Mouse (Mus musculus) stomach, embryonic 16.5 days (tissue): ENCODE measurements around the gene Gm28308. TPM values are rescaled to one million over a fixed set of nuclear protein-coding genes. Genes with fewer than 3 reads are reported as not detected.

Experiments used
- ATAC-seq: fragments of 200-750 bp; cut with Nextera tagmentation; 2 replicates; pipeline ENCODE4 v1.8.0; 2017; ENCODE audit warnings: moderate number of reproducible peaks, moderate TSS enrichment; ENCODE audit not compliant: insufficient read depth, low FRiP score
- H3K27ac ChIP-seq: fragments of 300-500 bp; sonication (generic); 2 replicates; pipeline ENCODE4 v1.5.1; 2014; ENCODE audit warnings: low read length
- H3K27me3 ChIP-seq: fragments of 300-500 bp; sonication (generic); 2 replicates; pipeline ENCODE4 v1.6.1; 2014; ENCODE audit warnings: low read length, control low read depth, mixed read lengths; ENCODE audit not compliant: control insufficient read depth, insufficient read depth
- H3K36me3 ChIP-seq: fragments of 300-500 bp; sonication (generic); 2 replicates; pipeline ENCODE4 v1.6.1; 2014; ENCODE audit warnings: low read length; ENCODE audit not compliant: control insufficient read depth, insufficient read depth
- H3K4me1 ChIP-seq: fragments of 300-500 bp; sonication (generic); 2 replicates; pipeline ENCODE4 v1.6.1; 2014; ENCODE audit warnings: low read length, control low read depth, mixed read lengths; ENCODE audit not compliant: control insufficient read depth, insufficient read depth
- H3K4me2 ChIP-seq: fragments of 300-500 bp; sonication (generic); 2 replicates; pipeline ENCODE4 v1.6.1; 2014; ENCODE audit warnings: low read depth, low read length, mixed read lengths
- H3K4me3 ChIP-seq: fragments of 300-500 bp; sonication (generic); replicated peaks from 2 replicates; pipeline ENCODE4 v1.5.1; 2014; ENCODE audit warnings: mild to moderate bottlenecking, low read length
- H3K9ac ChIP-seq: fragments of 300-500 bp; sonication (generic); 2 replicates; pipeline ENCODE4 v1.6.1; 2014; ENCODE audit warnings: low read length
- H3K9me3 ChIP-seq: fragments of 300-500 bp; sonication (generic); replicated peaks from 2 replicates; pipeline ENCODE4 v1.6.1; 2016; ENCODE audit warnings: low read length, control low read depth; ENCODE audit not compliant: control insufficient read depth
- WGBS: fragments of 180-500 bp; shearing (Covaris S2); extraction: QIAGEN DNeasy Blood & Tissue Kit; methylation state at CpG from one replicate; pipeline ENCODE4 v1.1.7; 2014; 5-methylcytosine and 5-hydroxymethylcytosine counted together
- microRNA counts: library from miRNA; unstranded; fragments of <30 nt; microRNA quantifications from one replicate; lab custom pipeline; 2016
- microRNA-seq: library from miRNA; unstranded; fragments of <30 nt; microRNA quantifications from one replicate; pipeline ENCODE4, GENCODE M21; 2016
- polyA plus RNA-seq: library from polyadenylated mRNA; unstranded; fragments of >200 nt; fragmentation: Nextera tagmentation; extraction: Ambion mirVana; gene quantifications from 2 replicates; pipeline ENCODE4 v1.2.1, GENCODE M21; 2015

Gene Gm28308
- polyA plus RNA-seq, 1 experiment from 2014 or later = not detected

DNA sequence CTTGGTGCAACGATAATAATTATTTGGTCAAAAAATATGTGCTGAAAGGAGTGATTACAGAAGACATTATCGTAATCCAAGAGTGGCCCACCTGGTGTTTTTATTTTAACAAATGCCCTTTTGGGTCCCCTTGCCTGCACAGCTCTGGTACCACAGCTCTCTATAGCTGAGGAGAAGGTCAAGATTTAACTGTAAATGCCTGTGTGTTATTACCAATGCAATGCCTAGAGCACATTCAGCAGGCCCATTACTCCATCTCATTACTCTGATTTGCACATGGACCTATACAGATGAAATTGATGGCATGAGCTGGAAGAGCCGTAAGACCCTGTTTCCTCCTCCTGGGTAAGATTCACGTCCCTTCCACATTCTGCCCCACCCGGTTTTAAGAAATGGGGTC, 74.0 kb downstream of the Gm28308 start:
- no peak for ATAC-seq
- no peak overlapping the region for H3K27ac ChIP-seq
- no peaks in the 10 kb centered on the region for H3K36me3 ChIP-seq
- WGBS = 79% methylated on average over 5 of the region's 5 CpGs
- H3K4me1 ChIP-seq = 0 out of 2 replicates have a peak, but pooled peaks cover 6% of the 10 kb centered on the region
- H3K9ac ChIP-seq = no peak overlapping the region
- no peak overlapping the region for H3K4me2 ChIP-seq
- no peaks in the 10 kb centered on the region for H3K9me3 ChIP-seq
- no peaks in the 10 kb centered on the region for H3K27me3 ChIP-seq
- H3K4me3 ChIP-seq = no peak overlapping the region

DNA sequence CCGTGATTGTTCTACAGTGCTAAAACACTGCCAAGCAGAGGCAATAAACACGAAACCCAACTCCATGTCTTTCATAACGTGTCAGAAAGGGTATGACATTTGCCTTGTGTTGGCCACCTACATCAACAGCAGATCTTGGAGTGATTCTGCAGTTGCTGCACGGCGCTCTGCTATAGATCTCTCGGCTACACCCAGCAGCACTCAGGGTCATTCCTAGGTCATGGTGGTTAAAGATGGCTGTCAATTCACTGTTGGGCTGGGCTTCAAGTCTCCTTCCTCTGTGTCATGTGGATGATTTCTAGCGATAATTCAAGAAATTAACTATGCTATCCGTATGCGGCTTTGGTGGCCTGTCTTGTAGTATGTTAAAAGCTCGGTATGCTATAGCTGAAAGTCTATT, 74.6 kb downstream of the Gm28308 start:
- H3K36me3 ChIP-seq = no peaks in the 10 kb centered on the region
- H3K27me3 ChIP-seq = no peaks in the 10 kb centered on the region
- ATAC-seq = no peak
- H3K4me3 ChIP-seq = no peak overlapping the region
- 52% methylated on average over 10 of the region's 10 CpGs for WGBS
- H3K9me3 ChIP-seq = no peaks in the 10 kb centered on the region
- no peak overlapping the region for H3K27ac ChIP-seq
- H3K4me1 ChIP-seq = 0 out of 2 replicates have a peak, but pooled peaks cover 6% of the 10 kb centered on the region
- no peak overlapping the region for H3K4me2 ChIP-seq
- H3K9ac ChIP-seq = no peak overlapping the region

- WGBS = 62% methylated on average over 9 of the region's 9 CpGs
- no peaks in the 10 kb centered on the region for H3K36me3 ChIP-seq
- H3K4me1 ChIP-seq = 0 out of 2 replicates have a peak, but pooled peaks cover 6% of the 10 kb centered on the region
- H3K27me3 ChIP-seq = no peaks in the 10 kb centered on the region
- ATAC-seq = no peak
- no peak overlapping the region for H3K4me3 ChIP-seq
- no peak overlapping the region for H3K27ac ChIP-seq
- H3K9me3 ChIP-seq = no peaks in the 10 kb centered on the region
- no peak overlapping the region for H3K9ac ChIP-seq
- H3K4me2 ChIP-seq = no peak overlapping the region
These were observed 75.2 kb downstream of the Gm28308 start for GRCm38 (mm10) chr6:52137841-52138535.

GRCm38 (mm10) chr6:52123673-52124072, 89.5 kb downstream of the Gm28308 start:
- H3K27me3 ChIP-seq = no peaks in the 10 kb centered on the region
- no peaks in the 10 kb centered on the region for H3K4me1 ChIP-seq
- H3K27ac ChIP-seq = no peak overlapping the region
- H3K9ac ChIP-seq = no peak overlapping the region
- H3K4me3 ChIP-seq = no peak overlapping the region
- peaks cover 6% of the 10 kb centered on the region for H3K9me3 ChIP-seq
- no peak for ATAC-seq
- H3K36me3 ChIP-seq = no peaks in the 10 kb centered on the region
- H3K4me2 ChIP-seq = no peak overlapping the region
- WGBS = 72% methylated on average over 4 of the region's 4 CpGs

- ATAC-seq = no peak
- H3K9me3 ChIP-seq = no peaks in the 10 kb centered on the region
- no peak overlapping the region for H3K4me2 ChIP-seq
- no peaks in the 10 kb centered on the region for H3K36me3 ChIP-seq
- H3K27me3 ChIP-seq = no peaks in the 10 kb centered on the region
- H3K4me3 ChIP-seq = no peak overlapping the region
- H3K4me1 ChIP-seq = 0 out of 2 replicates have a peak, but pooled peaks cover 2% of the 10 kb centered on the region
- WGBS = 53% methylated on average over 3 of the region's 3 CpGs
- H3K9ac ChIP-seq = no peak overlapping the region
- no peak overlapping the region for H3K27ac ChIP-seq
These were observed 92.0 kb downstream of the Gm28308 start for GRCm38 (mm10) chr6:52121173-52121572.

DNA sequence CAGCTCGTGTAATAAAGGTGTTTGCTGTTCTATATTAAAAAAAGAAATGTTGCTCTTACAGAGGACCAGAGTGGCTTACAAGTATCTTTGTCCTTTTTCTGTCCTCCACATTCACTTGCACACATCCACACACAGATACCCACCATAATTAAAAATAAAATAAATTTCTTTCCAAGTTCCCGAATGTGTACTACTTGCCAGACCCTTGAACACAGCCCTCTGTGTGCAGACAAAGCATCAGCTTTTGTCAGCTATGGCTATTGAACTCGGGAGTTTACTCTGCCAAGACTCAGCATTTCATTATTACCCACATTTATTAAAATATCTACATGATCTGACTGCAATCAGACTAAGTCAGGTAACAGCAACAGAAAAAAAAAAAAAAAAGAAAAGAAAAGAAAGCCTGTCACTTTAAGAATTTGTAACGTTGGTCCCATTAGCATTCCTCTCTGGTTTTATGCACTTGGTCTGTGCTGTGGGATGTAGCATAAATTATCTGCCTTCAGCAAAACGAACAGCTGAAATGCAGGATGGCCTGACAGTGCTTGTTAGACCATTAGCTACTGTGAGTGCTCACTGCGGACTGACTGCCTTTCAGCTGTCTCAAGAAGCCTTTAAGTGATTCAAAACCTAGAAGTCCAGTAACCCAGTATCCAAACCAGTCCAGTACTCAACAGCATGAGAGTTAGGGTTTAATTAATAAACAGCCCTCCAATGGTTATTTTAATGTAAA, 94.1 kb downstream of the Gm28308 start:
- Histone ChIP-seq H3K9me3 (no peaks in the 10 kb centered on the region), H3K27ac (no peak overlapping the region)

GRCm38 (mm10) chr6:52115899-52116298, 97.2 kb downstream of the Gm28308 start:
- H3K4me2 ChIP-seq = no peak overlapping the region
- 24% methylated on average over 5 of the region's 5 CpGs for WGBS
- H3K36me3 ChIP-seq = no peaks in the 10 kb centered on the region
- no peak overlapping the region for H3K4me3 ChIP-seq
- H3K9me3 ChIP-seq = no peaks in the 10 kb centered on the region
- ATAC-seq = no peak
- no peak overlapping the region for H3K9ac ChIP-seq
- H3K27ac ChIP-seq = no peak overlapping the region
- peaks cover 2% of the 10 kb centered on the region; the same call in 1 of the 2 replicates for H3K4me1 ChIP-seq
- no peaks in the 10 kb centered on the region for H3K27me3 ChIP-seq

More for the DNA sequence above, 94.1 kb downstream of the Gm28308 start:
- no peak overlapping the region for H3K4me3 ChIP-seq
- H3K27me3 ChIP-seq = no peaks in the 10 kb centered on the region
- peaks cover 2% of the 10 kb centered on the region; the same call in 1 of the 2 replicates for H3K4me1 ChIP-seq
- ATAC-seq = no peak
- WGBS = 25% methylated on average over 6 of the region's 6 CpGs
- no peak overlapping the region for H3K4me2 ChIP-seq
- no peak overlapping the region for H3K9ac ChIP-seq
- no peaks in the 10 kb centered on the region for H3K36me3 ChIP-seq

MicroRNAs within 50 kb of the gene (microRNA counts, 519-probe panel; counts per million panel counts)
- 2,008 counts per million, percentile 39 among the panel's probes with 10 or more counts for microRNA mmu-miR-196b (lab: Ali Mortazavi, UCI)

Small RNAs within 50 kb of the gene (microRNA-seq; reads per million reads assigned to microRNA genes)
- 689 reads per million, percentile 73 among the genes with 10 or more reads in this experiment for gene Mir196b

Other genes starting within 250 kb of the Gm28308 start
- gene Skap2, start 200.8 kb downstream of the Gm28308 start, polyA plus RNA-seq = 42.0 and 44.6 TPM in 2 replicates
- 1.4 and 1.5 TPM in 2 replicates for gene Hoxa1, start 55.0 kb downstream of the Gm28308 start, polyA plus RNA-seq
- 7.4 and 8.5 TPM in 2 replicates for gene Hoxa2, start 48.5 kb downstream of the Gm28308 start, polyA plus RNA-seq
- gene 5730596B20Rik, start 35.8 kb downstream of the Gm28308 start, polyA plus RNA-seq = 2.1 and 2.6 TPM in 2 replicates
- gene Hoxa4, start 21.6 kb downstream of the Gm28308 start, polyA plus RNA-seq = 2.5 and 2.8 TPM in 2 replicates
- 8.8 and 11.0 TPM in 2 replicates for gene Hoxa5, start 8.8 kb downstream of the Gm28308 start, polyA plus RNA-seq
- 1.3 and 1.4 TPM in 2 replicates for gene Hoxa6, start 4.6 kb downstream of the Gm28308 start, polyA plus RNA-seq
- 6.0 and 7.4 TPM in 2 replicates for gene Hoxa3, start within 50 bp of the Gm28308 start, polyA plus RNA-seq
- gene Hoxa7, start 8.5 kb upstream of the Gm28308 start, polyA plus RNA-seq = 10.8 and 12.3 TPM in 2 replicates
- 0.50 and 1.2 TPM in 2 replicates for gene Hoxa9, start 17.8 kb upstream of the Gm28308 start, polyA plus RNA-seq
- gene Hoxa10, start 27.5 kb upstream of the Gm28308 start, polyA plus RNA-seq = 0.18 and 2.8 TPM in 2 replicates
- gene Hoxa11, start 32.5 kb upstream of the Gm28308 start, polyA plus RNA-seq = 0.45 TPM in 1 of 2 replicates, not detected in the other
- 0.12 TPM in 1 of 2 replicates, not detected in the other for gene Hoxa13, start 47.5 kb upstream of the Gm28308 start, polyA plus RNA-seq
- not detected in 2 replicates for gene Evx1, start 100.2 kb upstream of the Gm28308 start, polyA plus RNA-seq